Mouse (Mus musculus) lung, postnatal 0 days (tissue): ENCODE results near the gene Cdc14a.

Source experiments
- CTCF ChIP-seq: IDR thresholded peaks from 2 replicates; pipeline ENCODE4 v1.5.1; 2016; ENCODE audit warnings: antibody characterized with exemption, mild to moderate bottlenecking
- EP300 ChIP-seq: IDR thresholded peaks from 2 replicates; pipeline ENCODE4 v1.6.1; 2016; ENCODE audit warnings: antibody characterized with exemption, mild to moderate bottlenecking, control low read depth

DNA sequence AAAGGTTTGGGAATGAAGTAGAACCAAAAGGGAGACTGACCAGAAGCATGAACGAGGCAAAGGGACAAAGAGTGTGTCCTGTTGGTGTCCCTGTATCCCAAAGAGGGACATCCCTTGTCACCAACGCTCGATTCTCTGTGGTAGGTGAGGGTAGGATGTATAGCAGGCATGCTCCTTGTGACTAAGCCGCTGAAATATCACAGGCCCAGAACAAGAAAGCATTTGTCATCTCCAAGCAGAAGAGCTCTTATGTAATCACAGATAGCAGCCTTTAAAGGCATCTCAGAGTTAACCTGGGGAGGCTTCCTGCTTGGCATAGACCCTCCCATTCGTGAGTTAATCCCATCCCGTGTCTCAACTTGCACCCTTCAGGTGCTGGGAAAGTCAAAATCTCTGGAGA lies 179.4 kb downstream of the Cdc14a start:
- no peak for TF ChIP-seq CTCF
- TF ChIP-seq EP300 = no peak
